Mouse (Mus musculus) midbrain, embryonic 15.5 days (tissue): ENCODE results near the gene Rdh16f2. TPM values are rescaled to one million over a fixed set of nuclear protein-coding genes. Genes with fewer than 3 reads are reported as not detected.
"Not testable (repeated sequence)": the region's sequence is repeated elsewhere in the genome, so short reads cannot be mapped to it uniquely, and the experiment has no call there.

Experiments used
- ATAC-seq: fragments of 200-750 bp; cut with Nextera tagmentation; replicated peaks from 2 replicates; pipeline ENCODE4 v1.8.0; 2017; ENCODE audit warnings: moderate TSS enrichment
- H3K27ac ChIP-seq: fragments of 300-500 bp; sonication (generic); 2 replicates; pipeline ENCODE4 v1.5.1; 2015; ENCODE audit warnings: mild to moderate bottlenecking, inconsistent platforms
- H3K27me3 ChIP-seq: fragments of 300-500 bp; sonication (generic); replicated peaks from 2 replicates; pipeline ENCODE4 v1.6.1; 2015; ENCODE audit warnings: inconsistent platforms
- H3K36me3 ChIP-seq: fragments of 300-500 bp; sonication (generic); replicated peaks from 2 replicates; pipeline ENCODE4 v1.6.1; 2015; ENCODE audit warnings: inconsistent platforms
- H3K4me1 ChIP-seq: fragments of 300-500 bp; sonication (generic); 2 replicates; pipeline ENCODE4 v1.6.1; 2015; ENCODE audit warnings: inconsistent platforms
- H3K4me2 ChIP-seq: fragments of 300-500 bp; sonication (generic); 2 replicates; pipeline ENCODE4 v1.6.1; 2015; ENCODE audit warnings: inconsistent platforms, mild to moderate bottlenecking, moderate library complexity
- H3K4me3 ChIP-seq: fragments of 300-500 bp; sonication (generic); 2 replicates; pipeline ENCODE4 v1.5.1; 2015; ENCODE audit warnings: mild to moderate bottlenecking, inconsistent platforms
- H3K9ac ChIP-seq: fragments of 300-500 bp; sonication (generic); 2 replicates; pipeline ENCODE4 v1.6.1; 2015; ENCODE audit warnings: mild to moderate bottlenecking, inconsistent platforms
- H3K9me3 ChIP-seq: fragments of 300-500 bp; sonication (generic); 2 replicates; pipeline ENCODE4 v1.6.1; 2016; ENCODE audit warnings: inconsistent platforms
- WGBS: fragments of 180-500 bp; shearing (Covaris S2); methylation state at CpG from one replicate; pipeline ENCODE4 v1.1.7; 2015; ENCODE audit warnings: mixed read lengths; 5-methylcytosine and 5-hydroxymethylcytosine counted together
- polyA plus RNA-seq: library from polyadenylated mRNA; unstranded; fragments of >200 nt; fragmentation: Nextera tagmentation; extraction: Ambion mirVana; gene quantifications from 2 replicates; pipeline ENCODE4 v1.2.1, GENCODE M21; 2015

Gene Rdh16f2
- polyA plus RNA-seq: not detected in 2 replicates

DNA sequence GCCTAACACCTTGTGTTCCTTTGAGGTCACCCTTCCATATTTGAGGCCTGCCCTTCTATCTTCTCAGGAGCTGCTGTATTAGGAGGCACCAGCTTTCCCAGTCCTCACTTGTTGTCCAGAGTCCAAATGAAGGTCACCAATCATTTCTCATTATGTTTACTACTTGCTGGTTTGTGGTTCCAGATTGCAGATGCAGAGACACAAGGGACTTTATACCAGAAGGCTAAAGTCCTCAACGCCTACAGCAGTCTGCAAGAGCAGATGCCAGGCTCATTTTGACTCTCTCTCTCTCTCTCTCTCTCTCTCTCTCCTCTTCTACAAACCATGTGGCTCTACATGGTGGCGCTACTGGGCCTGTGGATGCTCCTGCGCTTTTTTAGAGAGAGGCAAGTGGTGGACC is at the start of gene Rdh16f2:
Gene Rdh16f2 (plus strand): TSS at position 243 of the 400 bp plus-strand sequence.
- no peak within 1 kb of the TSS for H3K4me2 ChIP-seq
- no peak within 1 kb of the TSS for H3K9ac ChIP-seq
- ATAC-seq: no peak
- 84% methylated on average over 3 of the region's 3 CpGs for WGBS
- no peaks in the 10 kb centered on the region for H3K9me3 ChIP-seq
- no peaks in the 10 kb centered on the region for H3K4me1 ChIP-seq
- H3K27me3 ChIP-seq: no peaks in the 10 kb centered on the region
- no peaks in the 10 kb centered on the region for H3K36me3 ChIP-seq
- H3K4me3 ChIP-seq: no peak within 1 kb of the TSS
- H3K27ac ChIP-seq: no peak within 1 kb of the TSS

DNA sequence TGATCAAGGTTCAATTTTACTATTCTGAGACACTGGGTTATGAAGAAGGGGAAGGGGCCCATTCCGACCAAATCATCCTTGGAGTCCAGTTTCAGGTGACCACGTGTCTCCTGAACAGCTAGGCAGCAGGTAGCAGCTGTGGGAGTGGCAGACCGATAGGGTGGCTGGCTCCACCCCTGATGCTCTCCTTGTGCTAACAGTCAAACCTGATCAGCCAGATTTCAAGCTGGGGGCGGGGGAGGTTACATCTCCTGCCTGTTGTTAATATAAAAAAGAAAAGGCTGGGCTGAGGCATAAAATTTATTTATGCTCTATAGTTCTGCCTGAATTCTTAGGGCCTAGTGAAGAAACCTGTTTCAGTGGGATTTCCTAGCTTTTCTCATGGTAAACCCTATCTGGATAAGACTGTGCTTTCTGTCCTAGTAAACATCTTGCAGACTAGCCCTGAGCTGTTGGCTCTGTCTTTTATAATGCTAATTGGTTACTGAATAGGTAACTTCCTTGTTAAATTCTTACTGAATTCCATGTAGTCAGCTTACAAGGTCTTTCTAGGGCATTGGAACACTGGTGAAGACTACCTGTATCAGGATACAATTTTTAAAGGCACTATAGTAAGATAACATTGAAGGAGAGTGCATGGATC is 48.9 kb upstream of the Rdh16f2 start:
- not testable (repeated sequence) for ATAC-seq, H3K4me2 ChIP-seq, H3K27me3 ChIP-seq, H3K27ac ChIP-seq, H3K36me3 ChIP-seq, H3K4me3 ChIP-seq, H3K9ac ChIP-seq, H3K9me3 ChIP-seq, H3K4me1 ChIP-seq
- WGBS: 89% methylated on average over 4 of the region's 4 CpGs

DNA sequence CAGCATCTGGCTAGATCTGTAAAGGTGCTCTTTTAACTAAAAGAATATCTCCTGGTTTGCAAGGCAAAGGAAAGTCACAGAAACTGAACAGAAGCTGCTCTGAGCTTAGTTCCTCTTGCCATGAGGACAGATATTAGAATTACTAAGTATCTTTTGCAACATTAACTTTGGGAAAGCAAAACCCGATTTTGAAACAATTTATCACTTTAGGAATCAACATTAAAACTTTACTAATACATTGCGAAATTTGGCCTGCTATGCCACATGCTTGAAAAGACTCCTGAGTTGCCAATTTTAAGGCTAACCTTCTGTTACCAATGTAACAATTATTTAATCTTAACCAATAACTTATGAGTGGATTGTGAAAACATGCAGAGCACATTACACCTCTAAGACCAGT is 44.5 kb upstream of the Rdh16f2 start:
- H3K9me3 ChIP-seq, H3K4me1 ChIP-seq, H3K4me3 ChIP-seq, H3K9ac ChIP-seq, H3K4me2 ChIP-seq, H3K27me3 ChIP-seq, H3K27ac ChIP-seq, ATAC-seq, H3K36me3 ChIP-seq: not testable (repeated sequence)
- 92% methylated on average over 2 of the region's 2 CpGs for WGBS

DNA sequence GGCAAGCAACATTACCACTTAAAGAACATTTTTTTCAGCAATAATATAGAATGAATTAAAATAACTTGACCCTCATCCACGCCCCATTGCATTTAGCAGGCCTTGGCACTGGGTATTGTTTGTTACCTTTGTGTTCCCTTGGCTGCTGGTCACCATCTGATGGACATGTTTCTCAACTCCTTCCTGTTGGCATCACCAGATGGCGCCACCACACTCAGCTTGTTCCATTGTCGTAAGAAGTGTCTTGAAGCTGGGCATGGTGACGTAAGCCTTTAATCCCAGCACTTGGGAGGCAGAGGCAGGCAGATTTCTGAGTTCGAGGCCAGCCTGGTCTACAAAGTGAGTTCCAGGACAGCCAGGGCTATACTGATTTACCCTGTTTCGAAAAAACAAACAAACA is 40.9 kb upstream of the Rdh16f2 start:
- no peak for ATAC-seq
- Histone ChIP-seq H3K27ac (no peak overlapping the region), H3K4me3 (no peak overlapping the region), H3K4me1 (no peaks in the 10 kb centered on the region), H3K4me2 (no peak overlapping the region), H3K27me3 (no peaks in the 10 kb centered on the region), H3K9ac (no peak overlapping the region), H3K9me3 (peaks cover 4% of the 10 kb centered on the region; the same call in 1 of the 2 replicates), H3K36me3 (no peaks in the 10 kb centered on the region)
- 81% methylated on average over 6 of the region's 6 CpGs for WGBS

DNA sequence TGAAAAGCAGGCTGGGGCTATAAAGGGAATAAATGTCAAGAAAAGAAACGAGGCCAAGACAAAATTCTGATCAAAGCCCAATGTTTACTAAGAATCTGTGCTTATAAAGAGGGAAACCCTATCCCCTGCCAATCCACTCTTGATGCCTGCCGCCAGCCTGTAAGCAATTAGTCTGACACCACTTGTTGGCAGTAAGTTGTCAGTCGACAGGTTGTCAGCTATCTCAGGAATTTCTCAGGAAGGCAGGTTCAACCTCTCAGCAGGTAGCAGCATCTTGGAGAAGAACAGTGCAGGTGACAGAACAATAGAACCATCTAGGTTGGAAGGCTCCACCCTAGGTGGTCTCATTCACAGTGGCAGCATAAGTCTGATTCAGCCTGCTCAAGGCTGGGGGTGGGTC is 37.2 kb upstream of the Rdh16f2 start:
- Histone ChIP-seq H3K36me3 (no peaks in the 10 kb centered on the region), H3K9me3 (no peaks in the 10 kb centered on the region), H3K27ac (no peak overlapping the region), H3K27me3 (no peaks in the 10 kb centered on the region), H3K9ac (no peak overlapping the region), H3K4me1 (no peaks in the 10 kb centered on the region), H3K4me2 (no peak overlapping the region), H3K4me3 (no peak overlapping the region)
- WGBS: 79% methylated on average over 3 of the region's 3 CpGs
- no peak for ATAC-seq

DNA sequence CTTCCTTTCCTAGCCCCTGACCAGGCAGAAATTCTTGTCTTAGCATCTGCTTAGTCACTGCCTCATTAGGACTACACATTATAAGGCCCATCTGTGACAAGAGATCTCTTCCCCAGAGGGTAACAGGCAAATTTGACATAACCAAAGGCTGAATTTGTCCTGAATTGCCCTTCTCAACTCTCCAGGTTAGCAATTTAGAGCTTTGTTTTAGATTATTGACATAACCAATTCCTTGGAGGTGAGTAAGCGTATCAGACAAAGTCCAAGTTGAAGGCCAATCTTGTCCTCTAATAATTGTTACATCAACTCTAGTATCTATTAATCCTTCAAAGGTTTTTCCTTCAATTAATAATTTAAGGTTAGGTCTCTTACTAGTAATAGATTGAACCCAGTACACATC is 32.1 kb upstream of the Rdh16f2 start:
- not testable (repeated sequence) for H3K4me1 ChIP-seq, H3K4me3 ChIP-seq, H3K4me2 ChIP-seq, H3K9me3 ChIP-seq, H3K27me3 ChIP-seq, ATAC-seq, H3K9ac ChIP-seq, H3K27ac ChIP-seq, H3K36me3 ChIP-seq
- 98% methylated on average over 1 of the region's 1 CpGs for WGBS

DNA sequence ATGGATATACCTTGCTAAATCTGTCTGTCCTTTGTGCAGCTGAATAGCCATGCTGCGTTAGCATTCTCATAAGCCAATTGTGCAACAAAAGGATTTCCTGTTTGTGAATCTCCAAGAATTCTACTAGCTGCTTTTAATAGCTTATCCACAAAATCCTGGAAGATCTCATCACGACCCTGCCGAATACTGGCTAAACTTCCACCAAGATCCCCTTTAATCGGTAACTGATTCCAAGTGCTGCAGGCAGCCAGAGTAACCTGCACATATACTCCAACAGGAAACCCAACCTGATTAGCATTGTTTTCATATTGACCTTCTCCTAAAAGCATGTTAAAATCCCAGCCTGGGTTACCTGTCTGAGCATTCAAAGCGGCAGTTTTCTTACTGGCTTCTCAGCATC is 31.0 kb upstream of the Rdh16f2 start:
- H3K27ac ChIP-seq: no peak overlapping the region
- H3K4me2 ChIP-seq: no peak overlapping the region
- no peaks in the 10 kb centered on the region for H3K36me3 ChIP-seq
- ATAC-seq: no peak
- no peaks in the 10 kb centered on the region for H3K27me3 ChIP-seq
- H3K9me3 ChIP-seq: no peaks in the 10 kb centered on the region
- H3K9ac ChIP-seq: no peak overlapping the region
- 75% methylated on average over 5 of the region's 5 CpGs for WGBS
- no peak overlapping the region for H3K4me3 ChIP-seq
- H3K4me1 ChIP-seq: no peaks in the 10 kb centered on the region

DNA sequence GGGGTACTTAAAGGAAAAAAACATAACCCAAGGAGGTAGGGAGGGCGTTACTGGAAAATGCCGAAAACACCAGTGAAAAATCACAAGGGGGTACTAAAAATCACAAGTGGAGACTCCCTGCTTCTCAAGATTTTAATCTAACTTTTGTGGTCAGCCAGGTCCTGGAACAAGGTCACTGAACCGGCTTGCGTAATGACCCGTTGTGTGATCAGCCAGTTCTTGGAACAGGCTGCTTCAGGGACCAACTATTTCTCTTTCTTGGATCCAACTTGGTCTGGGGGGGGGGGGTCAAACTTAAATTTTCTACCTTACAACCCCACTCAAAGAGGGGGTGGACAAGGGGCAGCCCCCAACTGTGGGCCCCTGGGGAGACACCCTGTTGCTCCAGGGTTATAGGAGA is 28.5 kb upstream of the Rdh16f2 start:
- not testable (repeated sequence) for H3K9ac ChIP-seq, H3K4me2 ChIP-seq, H3K9me3 ChIP-seq, H3K4me1 ChIP-seq, H3K36me3 ChIP-seq, H3K4me3 ChIP-seq, H3K27ac ChIP-seq, ATAC-seq, H3K27me3 ChIP-seq
- 92% methylated on average over 5 of the region's 5 CpGs for WGBS

DNA sequence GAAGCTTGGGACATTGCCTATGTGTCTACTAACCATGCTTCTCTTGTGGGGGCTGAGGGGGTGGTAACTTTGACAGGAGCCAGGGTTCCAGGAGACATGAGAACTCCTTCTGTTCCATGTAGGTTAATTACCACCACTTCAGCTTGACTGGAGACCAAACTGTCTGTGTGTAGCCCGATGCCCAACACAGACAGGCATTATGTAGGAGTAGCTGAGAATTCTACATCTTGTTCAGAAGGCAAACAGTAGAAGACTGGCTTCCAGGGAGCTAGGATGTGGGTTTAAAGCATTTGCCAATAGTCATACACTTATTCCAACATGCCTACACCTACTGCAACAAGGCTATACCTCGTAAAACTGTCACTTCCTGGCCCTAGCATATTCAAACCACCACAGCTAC is 27.7 kb upstream of the Rdh16f2 start:
- H3K9ac ChIP-seq: no peak overlapping the region
- H3K9me3 ChIP-seq: no peaks in the 10 kb centered on the region
- no peak for ATAC-seq
- H3K36me3 ChIP-seq: no peaks in the 10 kb centered on the region
- no peak overlapping the region for H3K4me3 ChIP-seq
- H3K4me1 ChIP-seq: no peaks in the 10 kb centered on the region
- H3K4me2 ChIP-seq: no peak overlapping the region
- H3K27me3 ChIP-seq: no peaks in the 10 kb centered on the region
- no peak overlapping the region for H3K27ac ChIP-seq
- 81% methylated on average over 2 of the region's 2 CpGs for WGBS

DNA sequence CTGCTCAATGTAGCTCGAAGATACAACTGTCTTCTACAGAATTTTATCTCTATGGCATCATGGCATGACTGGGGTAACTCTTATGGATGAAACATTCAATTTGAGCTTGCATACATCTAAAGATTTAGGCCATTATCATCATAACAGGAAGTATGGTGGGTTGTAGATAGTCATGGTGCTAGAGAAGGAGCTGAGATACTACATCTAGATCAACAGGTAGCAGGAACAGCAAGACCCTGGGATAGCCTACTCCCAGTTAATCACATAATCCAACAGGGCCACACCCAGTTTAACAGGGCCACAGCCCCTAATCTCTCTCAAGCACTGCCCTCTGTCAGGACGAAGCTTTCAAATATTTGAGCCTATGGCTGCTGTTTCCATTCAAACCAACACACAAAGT is 25.5 kb upstream of the Rdh16f2 start:
- Histone ChIP-seq H3K27me3 (no peaks in the 10 kb centered on the region), H3K9ac (no peak overlapping the region), H3K4me3 (no peak overlapping the region), H3K4me1 (no peaks in the 10 kb centered on the region), H3K9me3 (no peaks in the 10 kb centered on the region), H3K27ac (no peak overlapping the region), H3K4me2 (no peak overlapping the region), H3K36me3 (no peaks in the 10 kb centered on the region)
- ATAC-seq: no peak
- 70% methylated on average over 2 of the region's 2 CpGs for WGBS

DNA sequence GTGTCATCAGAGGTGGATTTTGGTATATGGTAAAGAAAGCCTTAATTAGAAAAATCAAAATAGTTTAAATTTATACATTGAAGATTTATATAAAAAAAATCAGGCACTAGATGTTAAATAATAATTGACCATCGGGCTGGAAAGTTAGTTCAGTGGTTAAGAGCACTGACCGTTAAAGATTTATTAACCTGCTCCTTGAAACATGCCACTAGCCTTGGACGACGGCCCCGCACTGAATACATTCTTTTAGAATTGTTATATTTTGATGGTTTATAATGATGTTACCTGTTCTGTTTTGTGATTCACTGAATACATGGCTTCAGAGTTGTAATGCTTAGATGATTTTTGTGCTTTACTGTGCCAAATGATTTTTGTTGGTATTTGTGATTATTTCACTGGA is 20.3 kb upstream of the Rdh16f2 start:
- H3K9ac ChIP-seq, H3K4me1 ChIP-seq, H3K4me2 ChIP-seq, H3K9me3 ChIP-seq, H3K4me3 ChIP-seq, ATAC-seq, H3K36me3 ChIP-seq, H3K27me3 ChIP-seq, H3K27ac ChIP-seq: not testable (repeated sequence)
- 91% methylated on average over 5 of the region's 5 CpGs for WGBS

DNA sequence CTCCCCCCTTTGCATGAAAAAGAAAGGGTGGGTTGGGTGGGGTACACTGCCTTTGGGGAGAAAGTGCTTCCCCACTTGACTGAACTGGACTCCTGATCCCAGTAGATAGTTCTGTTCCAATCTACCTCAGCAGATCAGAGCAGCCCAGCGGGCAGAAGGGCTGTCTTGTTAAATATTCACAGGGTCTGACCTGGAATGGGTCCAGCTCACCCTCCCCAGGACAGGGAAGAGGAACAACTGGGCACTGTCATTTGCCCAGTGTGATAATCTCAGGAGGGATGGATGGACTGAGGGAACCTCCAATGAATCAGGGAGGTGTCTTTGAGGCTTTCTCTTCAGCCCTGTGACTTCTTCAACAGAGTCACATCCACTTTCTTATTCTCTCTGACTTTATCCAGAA is 18.2 kb upstream of the Rdh16f2 start:
- no peaks in the 10 kb centered on the region for H3K27me3 ChIP-seq
- H3K9me3 ChIP-seq: no peaks in the 10 kb centered on the region
- H3K36me3 ChIP-seq: no peaks in the 10 kb centered on the region
- no peak for ATAC-seq
- 75% methylated on average over 1 of the region's 1 CpGs for WGBS
- H3K4me1 ChIP-seq: no peaks in the 10 kb centered on the region
- H3K4me3 ChIP-seq: no peak overlapping the region
- H3K4me2 ChIP-seq: no peak overlapping the region
- no peak overlapping the region for H3K27ac ChIP-seq
- H3K9ac ChIP-seq: no peak overlapping the region

DNA sequence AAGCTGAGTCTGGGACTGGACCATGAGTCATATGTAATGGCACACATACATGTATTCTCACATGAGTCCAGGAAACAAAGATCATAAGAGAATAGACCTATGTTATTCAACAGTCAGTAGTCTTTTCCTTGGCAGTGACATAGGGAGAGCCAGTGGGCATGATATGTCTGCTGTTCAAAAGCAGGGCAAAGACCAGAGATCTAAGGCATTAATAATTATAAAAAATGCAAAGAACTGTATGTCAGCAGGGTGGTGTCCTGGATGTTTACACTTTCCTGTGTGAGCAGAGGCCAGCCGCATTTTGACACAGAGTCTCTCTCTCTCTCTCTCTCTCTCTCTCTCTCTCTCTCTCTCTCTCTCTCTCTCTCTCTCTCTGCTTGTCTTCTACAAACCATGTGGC is 16.6 kb upstream of the Rdh16f2 start, which contains the start of gene Rdh19:
Gene Rdh19 (plus strand): TSS at position 301 of the 400 bp plus-strand sequence.
- H3K9ac ChIP-seq: no peak within 1 kb of the TSS
- no peak within 1 kb of the TSS for H3K4me2 ChIP-seq
- 75% methylated on average over 1 of the region's 1 CpGs for WGBS
- no peaks in the 10 kb centered on the region for H3K4me1 ChIP-seq
- no peak for ATAC-seq
- no peaks in the 10 kb centered on the region for H3K27me3 ChIP-seq
- H3K9me3 ChIP-seq: no peaks in the 10 kb centered on the region
- no peak within 1 kb of the TSS for H3K4me3 ChIP-seq
- H3K27ac ChIP-seq: no peak within 1 kb of the TSS
- H3K36me3 ChIP-seq: no peaks in the 10 kb centered on the region
